Mouse (Mus musculus): ENCODE results near the gene Gm5751.
"Not testable (repeated sequence)": the region's sequence is repeated elsewhere in the genome, so short reads cannot be mapped to it uniquely, and the experiment has no call there.

Gene Gm5751

GRCm38 (mm10) chrX:8873953-8874352 lies at the start of gene Gm5751:
TSS of gene Gm5751 (plus strand) at chrX:8874253.
- DNase-seq (ENCODE audit: low spot score in 2 of 2), result not testable (repeated sequence)

GRCm38 (mm10) chrX:8832043-8832442 lies 42.0 kb upstream of the Gm5751 start:
- peak in 1 of 2 experiments; percentile 4 for DNase-seq (ENCODE audit: low spot score in 2 of 2)

- DNase-seq (ENCODE audit: low spot score in 2 of 2), result no peak
Observed at GRCm38 (mm10) chrX:8843694-8844093, 30.4 kb upstream of the Gm5751 start, which contains the start of gene Gm6592. TSS of gene Gm6592 (plus strand) at chrX:8843994.

- no peak for DNase-seq (ENCODE audit: low spot score in 2 of 2)
Observed at GRCm38 (mm10) chrX:8852486-8852885, 21.6 kb upstream of the Gm5751 start.

GRCm38 (mm10) chrX:8864331-8864730 lies 9.7 kb upstream of the Gm5751 start:
- peak; percentile 4 to 49 for DNase-seq (ENCODE audit: low spot score in 2 of 2)

GRCm38 (mm10) chrX:8884336-8884735 lies 10.3 kb downstream of the Gm5751 start:
- DNase-seq (ENCODE audit: low spot score in 2 of 2), result no peak

GRCm38 (mm10) chrX:8891975-8892342 lies 17.9 kb downstream of the Gm5751 start:
- no peak for DNase-seq (ENCODE audit: low spot score in 2 of 2)

GRCm38 (mm10) chrX:8892343-8893155 lies 18.5 kb downstream of the Gm5751 start, which contains the start of gene B630019K06Rik:
TSS of gene B630019K06Rik (plus strand) at chrX:8892382.
- DNase-seq (ENCODE audit: low spot score in 2 of 2), result peak in 1 of 2 experiments; percentile 24

- DNase-seq (ENCODE audit: low spot score in 2 of 2), result peak in 1 of 2 experiments; percentile 3
Observed at GRCm38 (mm10) chrX:8893182-8893651, 19.2 kb downstream of the Gm5751 start.

GRCm38 (mm10) chrX:8900823-8901222 lies 26.8 kb downstream of the Gm5751 start:
- no peak for DNase-seq (ENCODE audit: low spot score in 2 of 2)

- no peak for DNase-seq (ENCODE audit: low spot score in 2 of 2)
Observed at GRCm38 (mm10) chrX:8901906-8902472, 27.9 kb downstream of the Gm5751 start.

- no peak for DNase-seq (ENCODE audit: low spot score in 2 of 2)
Observed at GRCm38 (mm10) chrX:8921080-8921479, 47.0 kb downstream of the Gm5751 start.

- DNase-seq (ENCODE audit: low spot score in 2 of 2), result no peak
Observed at GRCm38 (mm10) chrX:8921813-8922607, 48.0 kb downstream of the Gm5751 start.

GRCm38 (mm10) chrX:8927308-8927707 lies 53.3 kb downstream of the Gm5751 start:
- DNase-seq (ENCODE audit: low spot score in 2 of 2), result no peak

All from thymus, postnatal 10 days (tissue).